Mouse (Mus musculus) liver, adult (tissue): ENCODE results near the gene Spaca6.
A peak's percentile ranks its signal among the peaks of the same experiment; 100 is the strongest.

ENCODE experiments used
- GATA4 ChIP-seq: IDR thresholded peaks from 2 replicates; pipeline ENCODE4 v1.6.1; 2014; ENCODE audit warnings: mild to moderate bottlenecking, low read length; ENCODE audit not compliant: insufficient replicate concordance

Spaca6 gene

GRCm38 (mm10) chr17:17836101-17836500 is 9.1 kb downstream of the Spaca6 start:
- no peak for TF ChIP-seq GATA4

DNA sequence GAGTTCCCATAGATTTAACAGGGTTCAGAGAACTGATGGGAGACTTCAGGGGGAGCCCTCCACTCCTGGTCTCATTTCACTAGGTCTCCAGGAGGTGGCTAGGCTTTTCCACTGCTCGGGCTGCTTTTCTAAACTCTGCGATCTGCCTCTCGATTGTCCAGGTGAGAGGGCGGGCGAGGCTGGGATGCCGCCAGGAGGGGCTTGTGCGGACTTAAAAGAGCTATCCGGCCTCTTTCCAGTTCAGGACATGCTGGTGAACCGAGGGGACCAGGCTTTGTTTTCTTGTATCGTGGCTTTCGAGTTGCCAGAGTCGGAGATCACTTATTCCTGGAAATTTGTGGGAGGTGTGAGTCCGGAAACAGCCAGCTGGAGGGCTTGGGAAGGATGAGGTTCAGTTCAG is 10.5 kb downstream of the Spaca6 start:
- TF ChIP-seq GATA4 = no peak

GRCm38 (mm10) chr17:17837919-17838701 is 11.2 kb downstream of the Spaca6 start:
- peak; percentile 82; the same call in 1 of the 2 replicates for TF ChIP-seq GATA4

GRCm38 (mm10) chr17:17839276-17839675 is 12.3 kb downstream of the Spaca6 start:
- TF ChIP-seq GATA4 = no peak

DNA sequence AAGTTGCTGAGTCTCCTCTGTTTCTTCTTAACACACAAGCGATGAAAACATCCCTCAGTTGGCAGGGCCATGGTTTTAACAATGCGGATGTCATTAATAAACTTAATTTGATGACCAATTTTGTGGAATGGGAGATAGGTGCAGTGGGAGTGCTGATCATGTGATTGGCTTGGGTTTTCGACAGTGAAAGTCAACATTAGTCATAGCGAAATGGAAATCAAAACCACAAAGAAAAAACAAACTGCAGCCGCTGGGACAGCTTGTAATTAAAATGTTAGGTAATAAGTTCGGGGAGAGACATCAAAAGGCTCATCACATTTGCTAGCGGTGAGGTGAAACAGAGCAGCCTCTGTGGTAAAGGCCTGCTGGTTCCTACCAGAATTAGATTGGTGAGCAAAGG is 13.8 kb downstream of the Spaca6 start:
- no peak for TF ChIP-seq GATA4

GRCm38 (mm10) chr17:17843534-17844261 is 16.7 kb downstream of the Spaca6 start:
- TF ChIP-seq GATA4 = no peak

DNA sequence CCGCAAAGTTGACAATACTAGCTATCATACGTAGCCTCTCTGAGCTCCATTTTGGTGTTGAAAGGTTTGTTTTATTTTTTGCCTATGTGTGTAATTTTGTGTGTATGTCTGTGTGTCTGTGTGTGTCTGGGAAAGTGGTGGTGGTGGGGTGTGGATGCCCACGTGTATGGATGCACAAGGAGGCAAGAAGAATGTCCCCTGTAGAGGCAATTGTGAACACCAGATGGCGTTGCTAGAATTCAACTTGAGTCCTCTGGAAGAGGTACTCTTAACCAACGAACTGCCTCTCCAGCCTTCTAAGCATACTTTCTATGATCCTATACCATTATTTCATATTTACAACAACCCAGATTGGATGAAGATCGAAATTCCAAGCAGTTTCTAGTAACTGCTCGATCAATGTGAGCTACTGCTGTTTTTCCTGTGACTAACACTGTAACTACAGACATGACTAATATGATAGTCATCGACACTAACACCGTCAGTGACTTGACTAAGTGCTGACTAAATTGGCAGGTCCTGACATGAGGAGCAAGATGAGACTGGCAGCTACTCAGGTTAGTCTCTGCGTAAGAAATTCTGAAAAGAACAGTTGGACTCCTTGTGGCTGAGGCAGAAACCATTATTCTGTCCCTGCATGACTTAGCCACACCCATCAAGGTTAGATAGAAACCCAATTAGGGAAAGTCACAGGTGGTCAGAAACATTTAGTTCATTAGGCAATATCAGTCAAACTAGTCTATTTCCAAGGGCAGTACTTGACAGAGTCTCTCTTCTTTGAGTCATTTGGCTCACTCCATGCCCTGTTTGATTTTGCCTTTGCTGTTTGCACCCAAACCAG is 18.4 kb downstream of the Spaca6 start:
- TF ChIP-seq GATA4 = no peak

DNA sequence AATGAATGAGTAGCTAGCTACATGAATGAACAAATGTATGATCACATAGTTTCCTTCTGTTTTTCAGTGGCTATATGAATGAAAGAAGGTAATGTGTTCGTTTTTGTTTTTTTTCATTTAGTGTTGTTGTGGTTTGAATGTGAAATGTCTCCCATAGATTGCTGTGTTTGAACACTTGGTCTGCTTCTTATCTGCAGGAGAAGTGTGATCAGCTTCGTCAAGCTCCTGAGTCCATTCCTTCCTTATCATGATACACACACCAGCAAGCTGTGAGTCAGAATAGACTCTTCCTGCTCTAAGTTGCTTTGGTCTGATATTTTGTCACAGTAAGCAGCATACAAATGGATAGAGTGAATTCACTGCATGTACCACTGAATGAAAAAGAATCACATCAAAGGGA is 22.0 kb downstream of the Spaca6 start:
- no peak for TF ChIP-seq GATA4

- TF ChIP-seq GATA4 = no peak
Observed at GRCm38 (mm10) chr17:17849906-17850712, 23.2 kb downstream of the Spaca6 start.

- TF ChIP-seq GATA4 = no peak
Observed at GRCm38 (mm10) chr17:17855064-17855838, 28.3 kb downstream of the Spaca6 start, which contains the start of gene Has1. Gene Has1, minus strand, starts transcription at chr17:17855205.

GRCm38 (mm10) chr17:17856612-17857011 is 29.7 kb downstream of the Spaca6 start:
- TF ChIP-seq GATA4 = no peak

DNA sequence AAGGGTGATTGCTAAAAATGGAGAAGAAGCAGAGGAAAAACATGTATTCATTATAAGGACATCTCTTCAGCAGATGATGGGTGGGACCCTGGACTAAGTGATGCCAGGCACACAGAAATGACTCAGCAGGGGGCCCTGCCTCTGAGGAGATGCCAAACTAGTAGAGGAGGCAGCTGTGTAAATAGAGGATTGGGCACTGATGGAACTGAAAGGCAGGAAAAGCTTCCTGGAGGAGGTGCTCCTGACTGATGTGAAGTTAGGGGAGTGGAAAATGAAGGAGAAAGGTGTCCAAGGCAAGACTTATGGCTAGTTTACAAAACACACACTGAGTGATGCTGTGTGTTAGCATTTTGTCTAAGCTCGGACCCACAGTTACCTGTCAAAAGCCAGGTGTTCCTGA is 30.5 kb downstream of the Spaca6 start:
- no peak for TF ChIP-seq GATA4

DNA sequence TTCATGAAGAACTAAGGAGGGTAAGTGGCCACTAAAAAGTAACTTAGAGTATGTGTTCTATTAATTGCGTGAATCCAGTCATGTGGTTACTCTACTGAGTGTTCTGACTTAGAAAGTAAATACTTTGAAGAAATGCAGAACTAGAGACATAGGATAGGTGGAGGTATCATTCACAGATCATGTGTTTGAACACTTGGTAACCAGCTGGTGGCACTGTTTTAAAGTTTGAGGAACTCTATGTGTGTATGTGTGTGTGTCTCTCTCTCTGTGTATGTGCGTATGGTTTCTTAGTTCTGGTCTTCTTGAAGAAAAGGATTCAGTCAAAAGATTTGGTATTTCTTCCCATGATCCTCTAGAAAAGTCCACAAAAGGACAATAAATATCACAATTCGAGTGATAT is 33.2 kb downstream of the Spaca6 start:
- no peak for TF ChIP-seq GATA4

DNA sequence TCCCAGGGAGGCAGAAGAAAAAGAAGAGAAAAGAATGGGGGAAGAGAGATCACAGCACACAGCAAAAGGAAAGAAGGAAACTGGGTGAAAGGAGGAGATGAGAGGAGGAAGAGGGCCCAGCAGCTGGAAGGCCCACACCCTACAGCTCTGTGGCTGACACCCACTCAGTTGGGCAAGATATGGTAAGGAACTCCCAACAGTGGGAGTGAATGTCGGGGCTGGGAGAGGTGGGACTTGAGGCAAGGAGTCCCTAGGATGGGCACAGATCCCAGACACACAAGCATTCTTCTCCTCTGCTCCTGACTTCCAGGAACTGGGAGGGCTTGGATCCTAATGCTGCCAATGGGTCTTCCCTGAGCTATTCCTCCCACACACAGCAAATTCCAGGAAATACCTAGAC is 35.4 kb downstream of the Spaca6 start:
- no peak for TF ChIP-seq GATA4
